Mouse (Mus musculus): ENCODE measurements around the gene Abca1. TPM values are rescaled to one million over a fixed set of nuclear protein-coding genes. Genes with fewer than 3 reads are reported as not detected.

Abca1 gene
- total RNA-seq, 2 experiments from 2014 or later = 148 to 154 TPM

- DNase-seq = no peak
Observed at GRCm38 (mm10) chr4:53009871-53010270, 149.8 kb downstream of the Abca1 start.

GRCm38 (mm10) chr4:53009183-53009582 is 150.5 kb downstream of the Abca1 start:
- DNase-seq = no peak

- no peak for DNase-seq
Observed at GRCm38 (mm10) chr4:53000154-53000553, 159.5 kb downstream of the Abca1 start.

GRCm38 (mm10) chr4:52999449-52999848 is 160.2 kb downstream of the Abca1 start:
- DNase-seq = no peak

GRCm38 (mm10) chr4:52989248-52989647 is 170.4 kb downstream of the Abca1 start, which contains the start of gene Nipsnap3a:
TSS of gene Nipsnap3a (plus strand) at chr4:52989272.
- no peak for DNase-seq

GRCm38 (mm10) chr4:52986266-52986665 is 173.4 kb downstream of the Abca1 start:
- DNase-seq = no peak

GRCm38 (mm10) chr4:52985216-52985615 is 174.5 kb downstream of the Abca1 start:
- no peak for DNase-seq

Other genes with a start within 250 kb of the Abca1 start
- gene Olfr272, start 240.7 kb downstream of the Abca1 start, total RNA-seq (2021) = not detected
- gene Olfr270, start 195.3 kb downstream of the Abca1 start, total RNA-seq (2021) = not detected
- not detected for gene Nipsnap3a, start 170.6 kb downstream of the Abca1 start, total RNA-seq (2021)
- 10 to 100 TPM; 32.8 to 57.0 TPM for gene Nipsnap3b, start 148.0 kb downstream of the Abca1 start, total RNA-seq (2021)

Data from adrenal gland, postnatal 36 days (tissue).